Mouse (Mus musculus): ENCODE results near the gene Exph5. TPM values are rescaled to one million over a fixed set of nuclear protein-coding genes. Genes with fewer than 3 reads are reported as not detected.

The Exph5 gene
- polyA plus RNA-seq, 1 experiment from 2014 or later, result 0.35 TPM

DNA sequence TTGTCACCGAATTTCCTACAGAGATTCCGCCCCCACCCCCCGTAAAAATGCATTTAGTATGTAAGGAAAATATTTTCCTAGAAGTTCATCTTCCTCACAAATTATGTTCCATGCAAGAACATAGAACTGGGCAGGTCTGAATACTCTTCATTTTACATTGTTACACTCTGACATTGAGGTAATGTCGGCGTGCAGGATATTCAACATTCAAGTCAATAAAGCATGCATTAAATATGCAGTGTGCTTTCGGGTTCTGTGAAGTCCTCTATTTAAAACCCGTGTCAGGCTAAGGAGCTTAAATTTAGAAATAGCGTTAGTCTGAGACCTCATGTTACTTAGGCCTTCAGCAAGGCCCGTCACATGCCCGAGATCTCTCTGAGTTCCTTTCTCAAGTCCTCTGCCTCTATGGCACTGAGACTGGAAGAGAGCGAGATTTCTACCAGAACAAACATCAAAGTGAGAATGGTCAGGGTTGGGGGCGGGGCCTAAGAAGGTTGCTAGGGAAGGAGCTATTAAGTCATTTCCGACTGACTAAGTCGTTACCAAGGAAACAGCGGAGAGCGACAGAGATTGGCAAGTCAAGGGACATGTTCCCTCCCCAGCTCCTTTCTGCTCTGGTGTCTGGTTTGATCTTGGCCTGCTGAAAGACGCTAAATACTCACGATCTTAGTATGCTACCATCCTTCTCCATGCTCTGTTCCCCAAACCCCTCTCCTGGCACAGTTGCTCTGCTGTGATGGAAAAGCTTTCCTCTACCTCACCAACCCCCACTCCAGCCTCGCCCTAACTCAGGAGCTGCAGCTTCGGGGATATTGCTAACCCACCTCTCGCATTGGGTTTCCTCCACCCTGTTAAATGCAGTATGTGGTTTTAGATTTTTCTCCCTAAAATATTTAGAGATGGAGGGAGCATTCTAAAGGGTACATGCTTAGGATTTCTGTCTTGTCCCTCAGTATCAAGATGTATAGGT, 103.6 kb downstream of the Exph5 start:
- Histone ChIP-seq H3K27me3 (ENCODE audit: control insufficient read depth, insufficient read depth, low read length) (no peaks in the 10 kb centered on the region), H3K27ac (peak overlapping the region; percentile 89), H3K9ac (peak overlapping the region; percentile 57), H3K9me3 (ENCODE audit: control insufficient read depth, low read length) (no peaks in the 10 kb centered on the region), H3K4me2 (replicated peaks) (peak overlapping the region; percentile 55), H3K4me1 (replicated peaks; ENCODE audit: control insufficient read depth, insufficient read depth, low read length) (peaks cover 27% of the 10 kb centered on the region), H3K4me3 (replicated peaks; ENCODE audit: low read length) (peak overlapping the region; percentile 34), H3K36me3 (replicated peaks; ENCODE audit: control insufficient read depth, insufficient read depth) (no peaks in the 10 kb centered on the region)
- 23% methylated on average over 21 of the region's 21 CpGs for WGBS
- DNase-seq (ENCODE audit: low spot score) (peak; percentile 91), ATAC-seq (ENCODE audit: low FRiP score) (peak; percentile 94)

DNA sequence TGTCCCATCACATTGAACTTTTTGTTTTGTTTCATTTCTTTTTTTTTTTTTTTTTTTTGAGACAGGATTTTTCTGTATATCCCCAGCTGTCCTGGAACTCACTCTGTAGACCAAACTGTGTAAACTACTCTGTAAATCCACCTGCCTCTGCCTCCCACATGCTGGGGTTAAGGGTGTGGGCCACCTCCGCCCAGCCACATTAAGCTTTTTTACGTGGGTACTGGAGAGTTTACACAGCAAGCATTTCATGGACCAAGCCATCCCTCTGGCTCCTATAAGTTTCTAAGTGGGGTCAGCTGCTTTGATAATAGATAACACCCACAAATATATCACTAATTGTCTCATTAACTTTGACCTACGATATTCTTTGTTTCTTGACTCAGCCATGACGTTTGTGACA, 107.1 kb downstream of the Exph5 start:
- H3K9ac ChIP-seq, result no peak overlapping the region
- no peak overlapping the region for H3K4me2 ChIP-seq (replicated peaks)
- no peaks in the 10 kb centered on the region for H3K27me3 ChIP-seq (ENCODE audit: control insufficient read depth, insufficient read depth, low read length)
- DNase-seq (ENCODE audit: low spot score) (no peak), ATAC-seq (ENCODE audit: low FRiP score) (no peak)
- WGBS, result 91% methylated on average over 4 of the region's 4 CpGs
- no peak overlapping the region for H3K4me3 ChIP-seq (replicated peaks; ENCODE audit: low read length)
- H3K4me1 ChIP-seq (replicated peaks; ENCODE audit: control insufficient read depth, insufficient read depth, low read length), result peaks cover 15% of the 10 kb centered on the region
- H3K9me3 ChIP-seq (ENCODE audit: control insufficient read depth, low read length), result no peaks in the 10 kb centered on the region
- no peaks in the 10 kb centered on the region for H3K36me3 ChIP-seq (replicated peaks; ENCODE audit: control insufficient read depth, insufficient read depth)
- no peak overlapping the region for H3K27ac ChIP-seq

DNA sequence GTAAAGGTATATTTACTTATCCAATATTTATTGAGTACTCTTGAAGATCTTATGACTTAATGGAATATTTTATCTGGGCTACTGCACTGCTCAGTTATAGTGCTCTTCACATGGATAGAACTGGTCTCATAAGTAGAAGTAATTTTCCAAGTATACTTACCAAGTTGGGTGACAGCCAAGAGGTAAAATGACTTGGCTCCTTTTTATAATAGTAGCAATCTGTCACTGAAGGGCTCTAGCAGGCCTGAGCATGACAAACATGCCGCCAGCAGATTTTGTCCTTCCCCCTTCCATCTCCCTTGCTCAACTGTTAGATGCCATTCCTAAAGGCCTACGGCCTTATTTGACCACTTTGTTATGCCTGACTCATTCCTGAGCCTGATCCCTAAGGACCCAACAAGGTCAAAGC, 107.5 kb downstream of the Exph5 start:
- DNase-seq (ENCODE audit: low spot score) (no peak), ATAC-seq (ENCODE audit: low FRiP score) (no peak)
- Histone ChIP-seq H3K4me3 (replicated peaks; ENCODE audit: low read length) (no peak overlapping the region), H3K4me1 (replicated peaks; ENCODE audit: control insufficient read depth, insufficient read depth, low read length) (peaks cover 15% of the 10 kb centered on the region), H3K9me3 (ENCODE audit: control insufficient read depth, low read length) (no peaks in the 10 kb centered on the region), H3K27ac (no peak overlapping the region), H3K4me2 (replicated peaks) (no peak overlapping the region), H3K27me3 (ENCODE audit: control insufficient read depth, insufficient read depth, low read length) (no peaks in the 10 kb centered on the region), H3K9ac (no peak overlapping the region), H3K36me3 (replicated peaks; ENCODE audit: control insufficient read depth, insufficient read depth) (no peaks in the 10 kb centered on the region)
- WGBS, result 85% methylated on average over 2 of the region's 2 CpGs

DNA sequence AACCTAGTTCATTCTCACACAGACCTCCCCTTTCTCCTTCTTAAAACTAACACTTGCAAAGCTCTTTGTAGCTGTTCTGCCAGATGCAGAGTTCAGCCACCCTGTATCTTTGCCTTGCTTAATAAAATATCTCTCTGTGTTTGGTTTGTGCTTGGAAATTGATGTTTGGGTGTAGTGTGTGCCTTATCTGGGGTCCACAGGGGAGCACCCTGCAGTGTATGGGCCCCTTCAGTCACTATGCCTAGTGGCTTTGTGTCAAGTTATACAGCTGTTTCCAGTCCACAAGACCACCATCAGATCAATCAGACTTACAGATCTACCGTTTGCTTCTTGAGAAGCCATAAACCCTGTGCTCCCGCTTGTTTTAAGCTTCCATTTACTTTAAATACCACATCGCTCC, 108.0 kb downstream of the Exph5 start:
- H3K36me3 ChIP-seq (replicated peaks; ENCODE audit: control insufficient read depth, insufficient read depth), result no peaks in the 10 kb centered on the region
- ATAC-seq (ENCODE audit: low FRiP score), result no peak

DNA sequence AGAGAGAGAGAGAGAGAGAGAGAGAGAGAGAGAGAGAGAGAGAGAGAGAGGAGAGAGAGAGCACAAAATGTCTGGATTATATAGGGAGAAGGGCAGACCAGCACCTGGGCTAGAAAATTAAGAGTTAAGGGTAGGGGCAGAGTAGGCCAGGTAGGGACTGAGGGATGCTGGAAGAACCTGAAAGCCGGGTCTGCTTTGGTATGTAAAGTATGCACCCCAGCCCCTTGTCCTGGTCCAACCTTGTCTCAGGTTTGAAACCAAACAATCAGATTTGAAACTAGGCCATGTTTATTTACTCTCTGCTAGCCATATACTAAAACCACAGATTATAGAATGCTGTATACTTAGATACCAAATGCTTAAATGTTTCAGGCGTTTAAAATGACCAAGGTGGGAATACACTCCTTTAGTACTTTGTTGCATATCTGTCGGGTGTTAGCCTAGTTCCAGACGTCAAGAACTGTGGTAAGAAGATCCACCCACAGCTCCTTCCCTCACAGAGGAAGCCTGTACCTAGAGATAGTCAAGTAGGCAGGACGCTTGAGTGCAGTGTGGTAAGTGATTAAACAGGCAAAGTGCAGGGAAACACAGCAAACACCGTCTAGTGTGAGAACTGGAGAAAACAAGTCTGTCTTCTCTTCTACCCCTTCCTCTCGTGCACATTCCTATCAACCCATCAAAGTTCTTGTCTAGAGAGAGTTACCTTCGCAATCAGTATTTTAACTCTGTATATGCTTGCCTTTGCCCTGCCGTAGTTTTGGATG, 120.8 kb downstream of the Exph5 start:
- no peaks in the 10 kb centered on the region for H3K9me3 ChIP-seq (ENCODE audit: control insufficient read depth, low read length)
- no peaks in the 10 kb centered on the region for H3K36me3 ChIP-seq (replicated peaks; ENCODE audit: control insufficient read depth, insufficient read depth)
- ATAC-seq (ENCODE audit: low FRiP score), result no peak
- H3K27ac ChIP-seq, result no peak overlapping the region
- H3K4me3 ChIP-seq (replicated peaks; ENCODE audit: low read length), result no peak overlapping the region
- DNase-seq (ENCODE audit: low spot score), result no peak
- H3K4me1 ChIP-seq (replicated peaks; ENCODE audit: control insufficient read depth, insufficient read depth, low read length), result no peaks in the 10 kb centered on the region
- H3K27me3 ChIP-seq (ENCODE audit: control insufficient read depth, insufficient read depth, low read length), result no peaks in the 10 kb centered on the region
- H3K4me2 ChIP-seq (replicated peaks), result no peak overlapping the region
- H3K9ac ChIP-seq, result no peak overlapping the region
- 82% methylated on average over 9 of the region's 9 CpGs for WGBS

More for the DNA sequence above, 108.0 kb downstream of the Exph5 start:
- peaks cover 14% of the 10 kb centered on the region for H3K4me1 ChIP-seq (replicated peaks; ENCODE audit: control insufficient read depth, insufficient read depth, low read length)
- no peak overlapping the region for H3K4me3 ChIP-seq (replicated peaks; ENCODE audit: low read length)
- 86% methylated on average over 3 of the region's 3 CpGs for WGBS
- no peaks in the 10 kb centered on the region for H3K27me3 ChIP-seq (ENCODE audit: control insufficient read depth, insufficient read depth, low read length)
- no peaks in the 10 kb centered on the region for H3K9me3 ChIP-seq (ENCODE audit: control insufficient read depth, low read length)
- H3K27ac ChIP-seq, result no peak overlapping the region
- H3K4me2 ChIP-seq (replicated peaks), result no peak overlapping the region
- no peak for DNase-seq (ENCODE audit: low spot score)
- H3K9ac ChIP-seq, result no peak overlapping the region

DNA sequence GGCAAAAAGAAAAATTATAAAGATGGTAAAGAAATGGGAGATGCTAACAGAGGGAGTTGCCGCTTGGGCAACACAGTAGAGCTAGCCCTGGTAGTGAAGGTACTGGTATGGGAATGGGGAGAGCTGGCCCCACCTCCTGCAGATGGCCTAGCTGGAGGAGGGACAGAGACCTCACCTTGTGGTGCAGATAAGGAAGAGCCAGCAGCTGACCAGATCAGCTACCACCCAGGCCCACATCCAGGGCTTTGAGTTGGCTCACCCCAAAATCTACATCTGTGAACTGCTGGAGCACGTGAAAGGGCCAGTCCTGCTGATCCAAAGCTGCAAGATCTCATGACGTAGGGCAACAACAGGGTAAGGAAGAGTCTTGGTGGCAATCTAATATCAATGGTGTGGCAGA, 125.3 kb downstream of the Exph5 start:
- Histone ChIP-seq H3K4me3 (replicated peaks; ENCODE audit: low read length) (no peak overlapping the region), H3K27ac (no peak overlapping the region), H3K9ac (no peak overlapping the region), H3K9me3 (ENCODE audit: control insufficient read depth, low read length) (no peaks in the 10 kb centered on the region), H3K36me3 (replicated peaks; ENCODE audit: control insufficient read depth, insufficient read depth) (no peaks in the 10 kb centered on the region), H3K27me3 (ENCODE audit: control insufficient read depth, insufficient read depth, low read length) (no peaks in the 10 kb centered on the region), H3K4me2 (replicated peaks) (no peak overlapping the region), H3K4me1 (replicated peaks; ENCODE audit: control insufficient read depth, insufficient read depth, low read length) (no peaks in the 10 kb centered on the region)
- no peak for ATAC-seq (ENCODE audit: low FRiP score)
- 92% methylated on average over 3 of the region's 3 CpGs for WGBS
- DNase-seq (ENCODE audit: low spot score), result no peak

Small RNA genes lying within 50 kb of the gene (microRNA-seq; reads per million reads assigned to microRNA genes)
- not detected for gene Mir130c

Other genes with a start within 250 kb of the Exph5 start
- 25.1 and 27.6 TPM in 2 replicates for gene Ddx10, start 53.6 kb upstream of the Exph5 start, polyA plus RNA-seq (2014; fragmentation: Nextera tagmentation; extraction: Ambion mirVana)
- gene Kdelc2, start 82.4 kb downstream of the Exph5 start, polyA plus RNA-seq (2014; fragmentation: Nextera tagmentation; extraction: Ambion mirVana), result 6.6 and 7.7 TPM in 2 replicates
- 0.31 TPM in 1 of 2 replicates, not detected in the other for gene 4930550C14Rik, start 100.7 kb downstream of the Exph5 start, polyA plus RNA-seq (2014; fragmentation: Nextera tagmentation; extraction: Ambion mirVana)
- 10.2 and 12.9 TPM in 2 replicates for gene Atm, start 235.1 kb downstream of the Exph5 start, polyA plus RNA-seq (2014; fragmentation: Nextera tagmentation; extraction: Ambion mirVana)
- gene Npat, start 235.4 kb downstream of the Exph5 start, polyA plus RNA-seq (2014; fragmentation: Nextera tagmentation; extraction: Ambion mirVana), result 13.8 and 15.3 TPM in 2 replicates